Mouse (Mus musculus) myocyte (in vitro differentiated cells): ENCODE measurements around the gene Xab2. TPM values are rescaled to one million over a fixed set of nuclear protein-coding genes. Genes with fewer than 3 reads are reported as not detected.
A peak's percentile ranks its signal among the peaks of the same experiment; 100 is the strongest.

Experiments
- H3K27me3 ChIP-seq: one replicate; pipeline ENCODE4 v1.6.1; 2011; ENCODE audit not compliant: control insufficient read depth, insufficient read depth, insufficient read length
- H3K36me3 ChIP-seq: one replicate; pipeline ENCODE4 v1.6.1; 2011; ENCODE audit not compliant: control insufficient read depth, insufficient read depth
- H3K4me2 ChIP-seq: one replicate; pipeline ENCODE4 v1.6.1; 2011; ENCODE audit warnings: low read depth, control low read depth
- H3K4me3 ChIP-seq: one replicate; pipeline ENCODE4 v1.5.1; 2011; ENCODE audit warnings: mild to moderate bottlenecking, control low read depth, moderate library complexity
- H3K79me2 ChIP-seq: one replicate; pipeline ENCODE4 v1.6.1; 2011; ENCODE audit not compliant: control insufficient read depth, insufficient read depth
- H3ac ChIP-seq: one replicate; pipeline ENCODE4 v1.6.1; 2011; ENCODE audit not compliant: control insufficient read depth, insufficient read length
- CEBPB ChIP-seq: IDR thresholded peaks from 2 replicates; pipeline ENCODE4 v1.6.1; 2011; ENCODE audit warnings: mild to moderate bottlenecking, moderate library complexity; ENCODE audit not compliant: poor library complexity, insufficient read depth, severe bottlenecking
- E2F4 ChIP-seq: IDR thresholded peaks from one replicate; pipeline ENCODE4 v1.6.1; 2011; ENCODE audit warnings: mild to moderate bottlenecking, control low read depth, moderate library complexity; ENCODE audit not compliant: insufficient read depth
- MAX ChIP-seq: IDR thresholded peaks from one replicate; pipeline ENCODE4 v1.6.1; 2011; ENCODE audit warnings: low read depth, mild to moderate bottlenecking, control low read depth
- MYOD1 ChIP-seq, 3 experiments: IDR thresholded peaks; one replicate each; pipeline ENCODE4 v1.6.1; 2011; ENCODE audit warnings: control low read depth in 2 of 3, low read depth in 2 of 3, mild to moderate bottlenecking in 2 of 3, moderate library complexity in 1 of 3; ENCODE audit not compliant: insufficient read length in 2 of 3, control insufficient read depth in 1 of 3
- MYOG ChIP-seq, 3 experiments: IDR thresholded peaks; one replicate each; pipeline ENCODE4 v1.6.1; 2011; ENCODE audit warnings: control low read depth in 2 of 3, low read depth in 2 of 3, mild to moderate bottlenecking in 2 of 3; ENCODE audit not compliant: insufficient read length in 2 of 3, control insufficient read depth in 1 of 3, insufficient read depth in 1 of 3
- POLR2A ChIP-seq: IDR thresholded peaks from one replicate; pipeline ENCODE4 v1.6.1; 2011; ENCODE audit warnings: low read depth, mild to moderate bottlenecking, control low read depth, moderate library complexity; ENCODE audit not compliant: insufficient read length
- POLR2AphosphoS2 ChIP-seq: IDR thresholded peaks from one replicate; pipeline ENCODE4 v1.6.1; 2011; ENCODE audit warnings: low read depth, control low read depth; ENCODE audit not compliant: insufficient read length
- REST ChIP-seq: IDR thresholded peaks from one replicate; pipeline ENCODE4 v1.6.1; 2011; ENCODE audit warnings: mild to moderate bottlenecking, control low read depth, moderate library complexity; ENCODE audit not compliant: insufficient read depth, insufficient read length
- SRF ChIP-seq: IDR thresholded peaks from one replicate; pipeline ENCODE4 v1.6.1; 2011; ENCODE audit warnings: low read depth; ENCODE audit not compliant: control insufficient read depth, insufficient read length
- TCF12 ChIP-seq: IDR thresholded peaks from one replicate; pipeline ENCODE4 v1.6.1; 2011; ENCODE audit warnings: mild to moderate bottlenecking, control low read depth; ENCODE audit not compliant: poor library complexity, insufficient read depth, severe bottlenecking
- TCF3 ChIP-seq: IDR thresholded peaks from one replicate; pipeline ENCODE4 v1.6.1; 2011; ENCODE audit warnings: low read depth, control low read depth; ENCODE audit not compliant: insufficient read length
- USF1 ChIP-seq: IDR thresholded peaks from one replicate; pipeline ENCODE4 v1.6.1; 2011; ENCODE audit warnings: low read depth, mild to moderate bottlenecking, control low read depth, moderate library complexity
- polyA plus RNA-seq: library from polyadenylated mRNA; unstranded; fragments of >200 nt; fragmentation: generic; extraction: Trizol; gene quantifications from one replicate; pipeline ENCODE4 v1.2.1, GENCODE M21; 2012; ENCODE audit warnings: missing spikeins

The Xab2 gene
- polyA plus RNA-seq, 1 experiment, result 44.6 TPM

DNA sequence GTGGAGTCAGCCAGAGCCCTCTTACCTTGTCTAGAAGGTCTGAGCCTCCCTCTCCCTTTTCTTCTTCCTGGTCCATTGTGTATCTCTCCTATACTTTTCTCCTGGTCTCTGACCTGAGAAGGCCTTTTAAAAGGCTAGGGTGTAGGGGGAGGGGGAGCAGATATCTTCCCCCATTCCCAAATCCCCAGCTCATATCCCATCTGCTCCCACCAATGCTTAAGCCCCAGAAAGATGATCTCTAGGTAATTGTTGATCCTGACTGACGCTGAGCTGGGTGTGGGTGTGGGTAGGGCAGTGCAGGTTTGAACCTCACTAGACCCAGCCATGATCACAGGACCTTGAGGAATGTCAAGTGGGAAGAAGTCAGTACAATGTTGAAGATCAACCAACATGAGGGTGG, 4.3 kb upstream of the Xab2 start, which contains the start of gene Pcp2:
Gene Pcp2, minus strand, starts transcription at position 101 of the 400 bp plus-strand sequence.
- Histone ChIP-seq H3K27me3 (no peaks in the 10 kb centered on the region), H3K4me2 (no peak within 1 kb of the TSS), H3ac (no peak within 1 kb of the TSS), H3K4me3 (no peak within 1 kb of the TSS), H3K79me2 (peaks cover 11% of the 10 kb centered on the region), H3K36me3 (no peaks in the 10 kb centered on the region)
- no peak for TF ChIP-seq POLR2AphosphoS2
- no peak for TF ChIP-seq TCF12
- no peak for TF ChIP-seq POLR2A
- TF ChIP-seq USF1, result no peak
- no peak for TF ChIP-seq MYOG (IDR thresholded peaks at IDR 0.05; ENCODE audit: control insufficient read depth in 1 of 3, insufficient read depth in 1 of 3, insufficient read length in 2 of 3, low read depth in 2 of 3)
- no peak for TF ChIP-seq REST
- no peak for TF ChIP-seq TCF3
- TF ChIP-seq E2F4, result no peak
- TF ChIP-seq MYOD1 (IDR thresholded peaks at IDR 0.05; ENCODE audit: control insufficient read depth in 1 of 3, insufficient read length in 2 of 3, low read depth in 2 of 3), result no peak
- no peak for TF ChIP-seq CEBPB
- TF ChIP-seq MAX, result no peak
- TF ChIP-seq SRF, result no peak

DNA sequence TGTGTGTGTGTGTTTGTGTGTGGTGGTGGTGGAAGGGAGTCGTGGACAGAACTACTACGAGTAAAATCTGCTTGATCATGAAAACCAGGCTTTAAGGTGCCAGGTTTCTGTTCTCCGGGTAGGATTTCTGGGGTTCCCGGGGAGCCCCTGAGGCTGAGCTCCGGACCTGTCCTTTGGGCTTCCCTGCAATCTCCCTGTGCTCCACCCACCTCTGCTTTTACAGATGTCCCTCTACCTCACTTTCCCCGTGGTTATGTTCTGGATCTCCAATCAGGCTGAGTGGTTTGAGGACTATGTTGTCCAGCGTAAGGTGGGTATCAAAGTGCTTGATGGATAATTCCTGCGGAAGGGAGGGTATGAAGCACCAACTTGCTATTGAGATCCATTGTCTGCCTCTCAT, 1.0 kb upstream of the Xab2 start:
- H3K79me2 ChIP-seq, result peaks cover 27% of the 10 kb centered on the region
- H3K4me2 ChIP-seq, result peak overlapping the region; percentile 89
- H3K4me3 ChIP-seq, result peak overlapping the region; percentile 91
- no peak overlapping the region for H3ac ChIP-seq
- TF ChIP-seq TCF12 (no peak), MYOD1 (IDR thresholded peaks at IDR 0.05; ENCODE audit: control insufficient read depth in 1 of 3, insufficient read length in 2 of 3, low read depth in 2 of 3) (no peak)
- no peaks in the 10 kb centered on the region for H3K27me3 ChIP-seq
- no peaks in the 10 kb centered on the region for H3K36me3 ChIP-seq

DNA sequence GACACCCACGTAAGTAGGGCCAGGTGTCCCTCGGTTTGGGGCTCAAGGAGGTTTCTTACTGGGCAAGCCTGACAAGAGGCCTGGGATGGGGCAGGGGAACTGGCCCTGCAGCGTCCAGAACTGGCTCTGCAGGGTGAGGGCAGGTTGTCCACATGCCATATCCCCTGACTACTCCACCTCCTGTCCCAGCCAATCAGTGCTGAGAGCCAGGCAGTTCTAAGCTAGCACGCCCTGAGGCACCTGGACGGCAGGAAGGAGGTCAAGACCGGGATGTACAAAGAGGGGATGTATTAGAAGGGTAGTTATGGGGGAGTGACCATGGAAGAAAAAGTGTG, 11.3 kb downstream of the Xab2 start:
- no peak overlapping the region for H3K4me3 ChIP-seq
- H3K79me2 ChIP-seq, result no peaks in the 10 kb centered on the region
- no peak overlapping the region for H3K4me2 ChIP-seq
- H3ac ChIP-seq, result no peak overlapping the region
- H3K27me3 ChIP-seq, result no peaks in the 10 kb centered on the region
- TF ChIP-seq MYOD1 (IDR thresholded peaks at IDR 0.05; ENCODE audit: control insufficient read depth in 1 of 3, insufficient read length in 2 of 3, low read depth in 2 of 3) (no peak), E2F4 (no peak), TCF3 (no peak), POLR2AphosphoS2 (no peak), REST (no peak)
- H3K36me3 ChIP-seq, result peaks cover 2% of the 10 kb centered on the region

DNA sequence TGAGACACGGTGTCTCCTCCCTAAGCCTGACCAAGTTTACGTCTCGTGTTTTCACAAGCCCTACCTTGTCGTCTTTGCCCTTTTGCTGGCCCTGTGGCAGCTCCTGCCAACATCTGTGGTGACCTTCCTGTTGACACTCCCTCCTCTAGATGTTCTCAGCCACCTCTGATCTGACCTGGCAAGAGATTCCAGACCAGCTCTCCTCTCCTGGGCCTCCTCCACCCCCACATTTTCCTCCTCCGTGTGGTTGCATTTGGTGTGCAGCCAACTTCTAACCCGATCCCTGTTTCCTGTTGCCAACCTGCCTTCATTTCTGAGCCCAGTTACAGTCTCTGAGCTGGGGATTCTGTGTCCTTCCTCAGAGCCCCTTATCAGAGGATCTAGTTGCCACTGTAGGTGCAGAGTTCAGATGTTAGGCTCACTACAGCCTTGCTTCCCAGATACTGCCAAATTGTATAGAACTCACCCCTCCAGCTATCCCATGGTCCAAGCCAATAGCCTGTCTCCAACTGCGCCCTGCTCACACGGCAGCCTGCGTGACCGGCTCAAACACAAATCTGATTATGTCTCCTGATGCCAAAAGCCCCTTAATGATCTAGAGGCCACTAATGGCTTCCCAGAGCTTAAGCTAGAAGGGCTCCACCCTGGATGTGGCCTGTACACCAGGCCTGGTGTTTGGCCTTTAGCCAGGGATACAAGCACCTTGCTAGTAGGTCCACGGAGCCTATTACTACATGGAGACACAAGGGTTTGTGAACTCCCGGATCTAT, 11.9 kb downstream of the Xab2 start:
- H3K36me3 ChIP-seq, result no peaks in the 10 kb centered on the region
- H3K79me2 ChIP-seq, result no peaks in the 10 kb centered on the region
- no peak overlapping the region for H3K4me2 ChIP-seq
- H3K27me3 ChIP-seq, result no peaks in the 10 kb centered on the region
- no peak for TF ChIP-seq USF1
- TF ChIP-seq TCF3, result no peak
- TF ChIP-seq MAX, result no peak
- no peak for TF ChIP-seq POLR2AphosphoS2
- no peak for TF ChIP-seq TCF12
- no peak for TF ChIP-seq SRF
- TF ChIP-seq E2F4, result no peak
- no peak for TF ChIP-seq POLR2A
- TF ChIP-seq MYOD1 (IDR thresholded peaks at IDR 0.05; ENCODE audit: control insufficient read depth in 1 of 3, insufficient read length in 2 of 3, low read depth in 2 of 3), result no peak
- TF ChIP-seq MYOG (IDR thresholded peaks at IDR 0.05; ENCODE audit: control insufficient read depth in 1 of 3, insufficient read depth in 1 of 3, insufficient read length in 2 of 3, low read depth in 2 of 3), result no peak
- no peak for TF ChIP-seq CEBPB
- no peak for TF ChIP-seq REST
- no peak overlapping the region for H3K4me3 ChIP-seq
- no peak overlapping the region for H3ac ChIP-seq

DNA sequence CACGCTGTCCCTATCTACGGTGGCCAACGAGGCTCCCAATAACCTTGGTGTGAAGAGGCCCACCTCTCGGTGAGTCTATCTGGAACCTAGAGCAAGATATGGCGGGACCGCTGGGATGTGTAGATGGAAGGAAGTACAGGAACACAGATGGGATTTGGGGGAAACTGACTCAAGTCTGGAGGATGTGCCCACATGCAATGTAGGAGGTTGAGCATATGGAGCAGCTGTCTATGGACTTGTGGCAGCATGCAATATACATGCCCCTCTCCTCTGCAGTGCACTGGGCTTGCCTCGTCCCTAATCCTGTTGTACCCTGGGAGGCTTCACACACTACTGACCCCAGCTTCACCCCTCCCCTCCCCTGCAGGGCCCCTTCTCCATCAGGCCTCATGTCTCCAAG, 13.3 kb downstream of the Xab2 start:
- no peak for TF ChIP-seq MYOG (IDR thresholded peaks at IDR 0.05; ENCODE audit: control insufficient read depth in 1 of 3, insufficient read depth in 1 of 3, insufficient read length in 2 of 3, low read depth in 2 of 3)
- TF ChIP-seq POLR2AphosphoS2, result peak; percentile 40
- no peak overlapping the region for H3ac ChIP-seq
- no peak overlapping the region for H3K4me3 ChIP-seq
- no peaks in the 10 kb centered on the region for H3K79me2 ChIP-seq
- H3K27me3 ChIP-seq, result no peaks in the 10 kb centered on the region
- no peak overlapping the region for H3K4me2 ChIP-seq
- no peaks in the 10 kb centered on the region for H3K36me3 ChIP-seq
